Mouse (Mus musculus) megakaryocyte, embryonic 14.5 days (primary cell): ENCODE measurements at regions not wholly inside any gene's neighbourhood (a gene's known extent, or its start where the extent isn't known, plus 50 kb on each side); places are given as distances from the start of the nearest gene placed in this dataset.

Experiments used
- FLI1 ChIP-seq: IDR thresholded peaks from 2 replicates; pipeline ENCODE4 v1.6.1; 2012; ENCODE audit warnings: low read length, inconsistent platforms, mixed read lengths
- GATA1 ChIP-seq: IDR thresholded peaks from 3 replicates; pipeline ENCODE4 v1.6.1; 2012; ENCODE audit warnings: mixed read lengths, low read length, inconsistent platforms, borderline replicate concordance

GRCm38 (mm10) chr15:93168784-93169183 is 106.2 kb downstream of the Gxylt1 start:
- TF ChIP-seq GATA1 = no peak
- no peak for TF ChIP-seq FLI1
